In the genomic region with DNA sequence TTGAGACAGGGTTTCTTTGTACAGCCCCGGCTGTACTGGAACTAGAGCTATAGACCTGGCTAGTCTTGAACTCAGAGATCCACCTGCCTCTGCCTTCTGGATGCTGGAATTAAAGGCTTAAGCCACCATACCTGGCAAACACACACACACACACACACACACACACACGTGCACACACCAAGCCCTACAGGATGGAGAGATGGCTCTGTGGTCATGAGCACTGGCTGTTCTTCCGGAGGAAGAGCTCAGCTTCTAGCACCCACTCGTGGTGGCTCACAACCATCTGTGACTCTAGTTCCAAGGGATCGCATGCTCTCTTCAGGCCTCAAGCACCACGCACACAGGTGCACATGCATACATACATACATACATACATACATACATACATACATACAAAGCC, we compare ENCODE assay signal across 16 mouse cellular contexts. TPM values are rescaled to one million over a fixed set of nuclear protein-coding genes. Genes with fewer than 3 reads are reported as not detected.
DNase-seq lines count a peak whose midpoint lies in the region; ATAC-seq lines count a peak whose summit lies in the region.
"Had no signal": no experiment of that assay in that cellular context is flagged by ENCODE, and none has a peak within 500 bp of the region (broad histone marks: within the 10 kb centered on the region; RNA-seq: fewer than 3 reads in every experiment).

No protein-coding gene starts in this region.

- H3K36me3 ChIP-seq in forebrain, embryonic 14.5 days (ENCODE audit: control insufficient read depth, insufficient read depth, low read length), result peaks cover under 1% of the 10 kb centered on the region; the same call in 1 of the 2 replicates
- H3K36me3 ChIP-seq: forebrain, embryonic 15.5 days; hindbrain, embryonic 13.5 days had no signal

- H3K4me3 ChIP-seq in forebrain, embryonic 14.5 days (ENCODE audit: low read depth, low read length), result no peak overlapping the region
- H3K4me3 ChIP-seq: embryonic facial prominence, embryonic 15.5 days; erythroblast, embryonic 14.5 days; forebrain, embryonic 10.5 days; forebrain, embryonic 15.5 days; heart, embryonic 13.5 days; hindbrain, embryonic 13.5 days had no signal

- no peak overlapping the region for H3K4me2 ChIP-seq in forebrain, embryonic 14.5 days (ENCODE audit: low read length)
- H3K4me2 ChIP-seq: embryonic facial prominence, embryonic 15.5 days; forebrain, embryonic 15.5 days; heart, embryonic 13.5 days; hindbrain, embryonic 13.5 days had no signal

- peak; percentile 36 for DNase-seq in thymus, postnatal 0 days (ENCODE audit: low spot score)
- no peak for DNase-seq in thymus, adult 18-20 months
- peak; percentile 57 for DNase-seq in induced T-regulatory cell, adult 2 months (ENCODE audit: low read depth)
- DNase-seq in ovary, adult 18-20 months (ENCODE audit: low spot score), result no peak
- DNase-seq in cerebellum, adult 9-10 months, result no peak
- no peak for DNase-seq in forebrain, embryonic 14.5 days (ENCODE audit: low spot score)
- DNase-seq: adrenal gland, adult 8-10 months had no signal

- no peak overlapping the region for H3K9ac ChIP-seq in forebrain, embryonic 14.5 days (ENCODE audit: low read length)
- H3K9ac ChIP-seq: embryonic facial prominence, embryonic 15.5 days; forebrain, embryonic 15.5 days; heart, embryonic 13.5 days; hindbrain, embryonic 13.5 days had no signal

- no peaks in the 10 kb centered on the region for H3K4me1 ChIP-seq in forebrain, embryonic 14.5 days (ENCODE audit: control insufficient read depth, insufficient read depth, low read length)
- H3K4me1 ChIP-seq: embryonic facial prominence, embryonic 15.5 days; heart, embryonic 13.5 days had no signal

- no peaks in the 10 kb centered on the region for H3K27me3 ChIP-seq in forebrain, embryonic 14.5 days (replicated peaks; ENCODE audit: control insufficient read depth, insufficient read depth, low read length)
- H3K27me3 ChIP-seq: CH12.LX; embryonic facial prominence, embryonic 15.5 days; forebrain, embryonic 15.5 days; heart, embryonic 13.5 days; hindbrain, embryonic 13.5 days; Patski had no signal

- 92% methylated on average over 6 of the region's 6 CpGs for WGBS in forebrain, embryonic 14.5 days

- no peak overlapping the region for H3K27ac ChIP-seq in forebrain, embryonic 14.5 days (ENCODE audit: low read depth, low read length)
- H3K27ac ChIP-seq: embryonic facial prominence, embryonic 15.5 days; forebrain, embryonic 10.5 days; forebrain, embryonic 15.5 days; heart, embryonic 13.5 days; hindbrain, embryonic 13.5 days had no signal

- peak; percentile 76 for ATAC-seq in CD4-positive, CD25-positive, alpha-beta regulatory T cell, adult 4 months
- no peak for ATAC-seq in forebrain, embryonic 14.5 days
- ATAC-seq: forebrain, embryonic 15.5 days; Patski had no signal

- no peaks in the 10 kb centered on the region for H3K9me3 ChIP-seq in forebrain, embryonic 14.5 days (replicated peaks; ENCODE audit: control insufficient read depth, low read length)
- H3K9me3 ChIP-seq: embryonic facial prominence, embryonic 15.5 days; forebrain, embryonic 10.5 days; forebrain, embryonic 15.5 days; heart, embryonic 13.5 days; hindbrain, embryonic 13.5 days had no signal

RNA-seq across cellular contexts. Expression of gene Zfp217, which starts 43.5 kb away (rescaled TPM):
- 5.8 and 6.9 TPM in 2 replicates for polyA plus RNA-seq in thymus, postnatal 0 days (2015; fragmentation: Nextera tagmentation; extraction: Ambion mirVana)
- 10 to 100 TPM in 1 of 2 experiments, 1 to 10 TPM in 1; 8.1 to 10.4 TPM for polyA plus RNA-seq in CD4-positive, CD25-positive, alpha-beta regulatory T cell, adult 4 months (2017; shearing (Covaris generic))
- 1.7 and 1.8 TPM in 2 replicates for polyA plus RNA-seq in forebrain, embryonic 14.5 days (2014; fragmentation: Nextera tagmentation; extraction: Ambion mirVana)

Comparison
In these comparisons a context has a peak if more than half of its experiments do, and no peak if none do; other contexts are left out.
1. DNase-seq: peak in thymus, postnatal 0 days (single experiment) and induced T-regulatory cell, adult 2 months (single experiment); none in thymus, adult 18-20 months (0 of 2), ovary, adult 18-20 months (single experiment), cerebellum, adult 9-10 months (single experiment) and forebrain, embryonic 14.5 days (single experiment).